Mouse (Mus musculus) ovary, postnatal 14 days (tissue): Measurements from ENCODE around the gene Syt8.

Experiments used
- DNase-seq: peaks from one replicate; pipeline ENCODE4 v3.0.0; 2022; ENCODE audit warnings: low spot score

The Syt8 gene

GRCm38 (mm10) chr7:142409603-142410002 lies 25.0 kb upstream of the Syt8 start:
- no peak for DNase-seq

GRCm38 (mm10) chr7:142413285-142413684 lies 21.4 kb upstream of the Syt8 start:
- DNase-seq, result no peak

DNA sequence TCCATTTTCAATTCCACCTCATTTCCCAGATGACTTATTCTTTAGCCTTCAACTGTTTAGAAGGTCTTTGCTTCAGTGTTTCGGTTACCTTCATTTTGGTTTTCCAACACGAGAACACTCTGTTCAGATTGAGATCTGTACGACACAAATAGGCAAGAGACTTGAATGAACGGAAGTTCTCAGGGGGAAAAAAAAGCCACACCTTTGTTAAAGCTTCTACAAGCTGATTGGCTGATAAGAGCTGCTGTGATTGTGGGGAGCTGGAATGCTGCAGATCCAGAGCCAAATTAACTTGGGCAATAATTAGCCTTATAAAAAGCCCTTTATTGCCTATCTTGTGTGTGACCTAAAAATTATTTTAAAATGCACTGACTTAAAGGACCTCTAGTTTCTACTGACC lies 19.3 kb upstream of the Syt8 start:
- no peak for DNase-seq

GRCm38 (mm10) chr7:142416225-142416624 lies 18.4 kb upstream of the Syt8 start:
- no peak for DNase-seq

GRCm38 (mm10) chr7:142418027-142418426 lies 16.6 kb upstream of the Syt8 start:
- no peak for DNase-seq

- no peak for DNase-seq
These were observed 16.0 kb upstream of the Syt8 start for GRCm38 (mm10) chr7:142418679-142419078.

DNA sequence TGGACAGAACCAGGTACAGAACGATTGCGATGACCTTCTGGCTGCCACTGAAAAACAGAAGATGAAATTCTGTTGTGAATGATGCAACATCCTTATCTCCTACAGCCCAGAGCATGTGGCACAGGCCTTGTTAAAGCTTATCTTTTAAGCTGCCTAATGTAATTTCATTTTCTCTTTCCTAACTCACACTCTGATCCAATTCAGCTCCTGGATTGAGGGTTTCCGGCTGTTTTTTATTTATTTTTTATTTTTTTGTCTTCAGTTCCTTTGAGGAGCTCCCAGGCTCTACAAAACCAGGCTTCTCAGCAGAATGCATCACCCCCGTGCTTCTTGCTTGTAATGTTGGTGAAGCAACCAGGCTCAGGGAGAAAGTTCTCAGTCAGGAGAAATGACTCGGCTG lies 14.8 kb upstream of the Syt8 start:
- no peak for DNase-seq

- DNase-seq, result no peak
These were observed 12.8 kb upstream of the Syt8 start for GRCm38 (mm10) chr7:142421826-142422225.

DNA sequence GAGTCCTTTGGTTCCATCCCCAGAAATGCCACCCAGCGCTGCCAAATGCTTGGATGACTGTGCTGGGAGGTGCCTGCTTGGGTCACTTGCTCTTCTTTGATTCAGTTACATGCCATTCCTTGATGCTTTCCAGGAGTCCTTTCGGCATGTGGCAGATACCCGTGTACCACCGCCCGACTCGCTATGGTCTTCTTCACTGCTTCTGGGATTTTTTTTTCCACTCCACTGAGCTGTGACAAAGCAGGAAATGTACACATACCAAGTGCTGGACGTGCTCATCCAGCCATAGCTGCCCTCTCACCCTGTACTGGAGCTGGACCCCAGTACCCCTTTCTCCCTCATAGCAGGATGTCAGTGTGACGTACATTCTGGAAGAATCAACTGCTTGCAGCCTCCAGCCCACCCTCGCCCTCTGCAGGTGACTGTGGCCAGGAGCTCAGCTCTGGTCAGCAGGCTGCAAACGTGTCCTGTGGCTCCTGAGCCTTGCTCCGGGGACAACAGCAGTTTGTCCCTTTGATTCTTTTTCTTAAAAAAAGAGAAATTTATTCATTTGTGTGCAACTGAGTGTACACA lies 8.9 kb upstream of the Syt8 start:
- no peak for DNase-seq

- no peak for DNase-seq
These were observed 6.4 kb upstream of the Syt8 start for GRCm38 (mm10) chr7:142428213-142428612.

DNA sequence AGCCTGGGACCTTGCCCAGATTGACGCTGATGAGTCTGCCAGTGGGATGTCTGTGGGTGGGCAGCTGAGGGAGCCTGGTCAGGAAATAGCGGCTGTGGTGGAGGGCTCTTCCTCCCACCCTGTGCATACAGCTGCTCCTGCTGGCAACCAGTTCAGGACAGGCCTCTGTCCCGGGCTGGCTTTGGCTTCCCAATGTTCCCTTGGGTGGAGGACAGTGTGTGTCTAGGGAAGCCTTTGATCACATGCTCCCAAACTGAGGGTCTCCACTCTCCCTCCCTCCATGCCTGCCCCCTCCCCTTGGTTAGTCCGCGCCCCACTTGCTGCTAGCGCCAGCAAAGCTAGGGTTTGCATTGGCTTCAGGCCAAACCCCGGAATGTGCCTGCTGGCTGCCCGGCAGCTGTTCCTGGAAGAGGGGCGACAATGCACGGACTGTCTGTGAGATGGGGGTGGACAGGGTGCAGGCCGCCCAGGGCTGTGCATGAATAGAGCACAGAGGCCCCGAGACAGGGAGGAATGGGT lies 4.4 kb upstream of the Syt8 start:
- no peak for DNase-seq

DNA sequence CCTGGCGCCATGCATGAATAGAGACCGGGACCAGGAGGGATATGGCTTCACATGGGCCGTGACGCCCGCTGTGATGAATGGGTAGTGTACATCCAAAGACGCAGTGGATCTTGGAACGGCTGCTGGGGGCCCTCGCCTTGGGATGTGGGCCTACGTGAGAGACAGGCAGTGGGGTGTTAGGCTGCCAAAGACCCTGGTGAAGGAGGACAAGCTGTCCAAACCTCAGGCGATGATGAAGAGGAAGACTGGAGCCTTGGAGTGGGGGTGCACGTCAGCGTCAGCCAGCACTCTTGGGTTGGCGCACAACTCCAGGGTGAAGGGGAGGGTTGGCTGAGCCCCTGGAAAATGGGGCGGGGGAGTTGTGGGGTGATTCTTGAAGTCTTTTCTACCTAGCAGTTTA lies 3.5 kb upstream of the Syt8 start:
- no peak for DNase-seq

GRCm38 (mm10) chr7:142433623-142434022 lies 1.0 kb upstream of the Syt8 start:
- no peak for DNase-seq

DNA sequence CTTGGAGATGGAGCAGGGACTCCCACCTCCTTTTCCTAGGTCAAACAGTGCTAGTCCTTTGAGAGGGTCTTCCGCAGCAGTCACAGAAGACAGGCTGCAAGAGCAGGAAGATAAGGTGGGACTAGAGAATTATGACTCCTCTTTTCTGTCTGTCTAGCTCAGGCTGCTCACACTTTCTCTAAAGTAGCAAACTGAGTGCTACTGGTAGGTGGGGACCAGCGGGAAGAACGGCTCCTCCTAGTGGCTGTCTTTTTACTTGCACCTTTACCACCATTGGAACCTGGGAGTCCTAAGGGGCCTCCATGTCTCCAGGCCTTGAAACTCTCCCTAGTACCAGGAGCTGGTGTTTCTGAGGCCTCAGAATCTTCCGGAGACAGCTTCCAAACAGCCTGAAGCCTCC lies 874 bp downstream of the Syt8 start:
- DNase-seq, result peak; percentile 67

DNA sequence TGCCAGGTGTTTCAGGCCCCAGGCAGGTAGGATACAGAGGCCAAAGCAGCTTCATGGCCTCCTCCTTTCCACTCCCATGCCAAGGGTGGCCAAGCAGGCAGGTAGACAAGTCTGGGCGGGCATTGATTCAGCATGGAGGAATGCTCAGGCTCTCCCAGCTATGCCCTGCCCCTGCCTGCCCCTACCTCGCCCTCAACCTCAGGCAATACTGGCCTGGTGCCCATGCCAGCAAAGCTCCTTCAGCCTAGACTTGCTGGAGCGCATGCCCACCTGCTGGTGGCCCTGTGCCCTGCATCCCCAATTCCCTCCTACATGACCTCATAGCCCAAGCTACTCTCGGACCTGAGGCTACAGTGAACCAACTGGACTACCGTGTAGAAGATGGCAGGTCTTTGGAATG lies 2.7 kb downstream of the Syt8 start:
- DNase-seq, result no peak

- DNase-seq, result no peak
These were observed 5.3 kb downstream of the Syt8 start for GRCm38 (mm10) chr7:142439966-142440365.

DNA sequence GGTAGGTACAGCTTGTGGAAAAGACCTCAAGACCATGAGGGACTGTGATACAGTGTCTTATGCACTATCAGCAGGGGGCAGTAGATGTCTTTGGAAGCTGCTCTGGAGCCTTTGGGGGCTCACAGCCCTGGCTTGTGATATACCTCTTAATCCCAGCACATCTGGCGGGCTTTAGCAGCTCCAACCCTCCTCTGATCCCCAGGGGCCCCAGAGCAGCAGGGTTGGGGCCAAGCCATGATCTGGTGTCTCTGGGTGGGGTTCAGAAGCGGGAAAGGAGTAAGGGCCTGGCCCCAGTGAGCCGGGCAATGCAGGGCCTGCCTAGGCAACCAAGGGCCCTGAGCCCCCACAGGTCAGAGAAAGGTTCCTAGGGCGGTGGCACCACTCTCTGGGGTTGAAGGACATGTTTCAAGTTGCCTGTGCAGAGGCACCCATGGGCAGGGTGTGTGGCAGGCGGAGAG lies 6.0 kb downstream of the Syt8 start:
- DNase-seq, result peak; percentile 56

DNA sequence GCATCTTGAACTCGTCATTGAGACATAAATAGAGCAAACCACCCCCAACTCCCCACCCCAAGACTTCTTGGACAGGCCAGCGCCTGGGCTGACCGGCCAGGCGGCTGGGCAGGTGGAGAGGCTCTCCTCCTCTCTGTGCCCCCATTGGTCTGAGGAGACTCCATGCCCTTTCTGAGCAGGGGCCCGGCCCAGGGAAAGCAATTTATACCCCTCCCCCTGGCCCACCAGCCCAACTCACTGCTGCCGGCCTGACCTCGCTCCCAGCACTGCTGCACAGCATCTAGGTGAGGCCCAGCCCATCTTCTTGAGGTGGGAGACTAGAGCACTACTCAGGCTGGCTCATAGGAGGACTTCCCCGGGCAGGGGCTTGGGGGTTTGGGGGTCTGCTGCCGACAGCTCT lies 6.9 kb downstream of the Syt8 start, which contains the start of gene Tnni2:
TSS of gene Tnni2 (plus strand) at position 224 of the 400 bp plus-strand sequence.
- no peak for DNase-seq

DNA sequence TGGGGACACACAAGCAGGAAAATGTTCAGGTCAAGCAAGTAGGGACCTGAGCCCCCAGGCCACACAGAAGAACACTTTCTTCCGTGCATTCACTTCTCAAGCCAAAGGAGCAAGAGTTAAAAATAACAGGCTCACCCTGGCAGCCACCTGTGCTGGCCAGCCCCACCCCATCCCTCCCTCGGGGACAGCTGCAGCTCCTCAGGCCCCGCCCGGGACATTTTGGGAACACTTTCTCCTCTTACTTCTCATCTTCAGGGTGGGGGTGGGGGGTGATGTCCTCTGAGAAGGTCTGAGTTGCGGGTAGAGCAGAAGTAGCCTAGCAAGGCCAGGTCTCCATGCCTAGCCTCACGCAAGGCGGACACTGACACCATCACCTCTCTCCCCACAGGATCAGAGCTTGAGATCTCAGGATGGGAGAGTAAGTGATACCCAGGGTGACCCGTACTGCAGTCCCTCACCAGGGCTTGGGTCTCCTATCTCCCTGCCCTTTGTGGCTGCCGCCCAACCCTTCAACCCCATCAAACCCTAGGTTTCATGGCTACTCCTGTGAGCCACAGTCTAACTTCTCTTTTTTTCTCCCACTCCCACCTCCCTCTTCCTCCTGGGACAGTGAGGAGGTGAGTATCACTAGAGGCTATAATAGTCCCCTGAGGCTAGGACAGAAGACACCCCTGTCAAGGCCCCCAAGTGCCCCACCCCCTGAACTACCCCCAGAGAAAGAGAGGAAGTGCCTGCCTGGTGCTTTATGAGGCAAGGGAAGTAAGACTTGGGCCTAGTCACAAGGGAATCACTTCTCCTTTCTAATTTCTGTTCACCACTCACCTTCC lies 7.6 kb downstream of the Syt8 start:
- no peak for DNase-seq

GRCm38 (mm10) chr7:142442908-142443420 lies 8.3 kb downstream of the Syt8 start:
- DNase-seq, result no peak

DNA sequence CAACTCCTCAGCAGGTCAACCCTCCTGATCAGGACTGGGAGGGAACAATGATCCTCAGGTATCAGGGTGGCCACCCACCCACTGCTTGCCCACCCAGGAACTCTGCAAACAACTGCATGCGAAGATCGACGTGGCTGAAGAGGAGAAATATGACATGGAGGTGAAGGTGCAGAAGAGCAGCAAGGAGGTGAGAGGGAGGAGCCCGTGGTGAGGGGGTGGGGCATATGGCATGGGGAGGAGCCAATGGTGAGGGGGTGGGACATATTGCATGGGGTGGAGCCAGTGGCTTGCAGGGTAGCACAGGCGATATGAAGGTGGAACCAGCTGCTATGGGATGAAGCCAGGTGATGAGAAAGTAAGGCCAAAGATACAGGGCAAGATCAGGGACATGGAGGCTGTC lies 8.8 kb downstream of the Syt8 start:
- no peak for DNase-seq

- DNase-seq, result no peak
These were observed 9.5 kb downstream of the Syt8 start for GRCm38 (mm10) chr7:142444171-142444570.

GRCm38 (mm10) chr7:142445324-142445723 lies 10.7 kb downstream of the Syt8 start:
- DNase-seq, result no peak
